Mouse (Mus musculus) gastrocnemius, postnatal 25 days (tissue): Measurements from ENCODE around the gene Nudt14. TPM values are rescaled to one million over a fixed set of nuclear protein-coding genes. Genes with fewer than 3 reads are reported as not detected.

ENCODE experiments used
- DNase-seq: peaks from one replicate; pipeline ENCODE4 v3.0.0; 2022
- total RNA-seq, 2 experiments: library from RNA; stranded (reverse); gene quantifications; 1 replicate in 1 of 2; 2 replicates in 1 of 2; pipeline ENCODE4 v1.2.3; 2021

Gene Nudt14
- total RNA-seq, 2 experiments from 2014 or later, result 8.7 to 9.1 TPM

DNA sequence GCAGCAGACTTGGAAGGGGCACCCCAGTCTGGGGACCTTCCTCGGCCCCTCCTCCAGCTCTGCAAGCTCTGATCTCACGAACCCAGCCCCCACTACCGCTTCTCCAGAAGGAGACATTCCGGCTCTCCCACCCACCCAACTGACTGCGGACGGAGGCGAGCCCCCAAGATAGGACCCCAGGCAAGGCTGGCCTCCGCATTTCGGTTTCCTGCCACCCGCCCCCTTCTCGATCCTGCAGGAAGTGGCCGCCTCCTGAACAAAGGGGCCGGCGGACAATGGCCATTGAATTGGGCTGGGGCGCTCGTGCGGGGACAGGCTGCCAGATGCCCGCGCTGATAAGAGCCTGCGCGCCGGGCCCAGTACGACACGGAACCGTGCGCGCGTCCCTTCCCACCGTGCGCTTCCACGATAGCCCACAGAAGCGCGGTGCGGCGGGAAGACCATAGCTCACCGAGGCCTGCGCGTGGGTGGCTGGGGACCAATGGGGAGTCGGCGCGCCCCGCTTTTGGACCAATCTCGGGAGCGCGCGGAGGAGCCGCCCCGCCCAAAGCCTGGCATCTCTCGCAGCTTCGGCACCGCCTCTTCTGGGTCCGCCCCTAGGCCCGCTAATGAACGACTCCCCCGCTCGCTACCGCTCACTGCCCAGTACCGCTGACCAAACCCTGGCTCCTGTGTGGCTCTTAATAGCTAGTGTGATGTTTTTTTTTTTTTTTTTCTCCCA lies 8.3 kb upstream of the Nudt14 start:
- DNase-seq, result peak; percentile 85

DNA sequence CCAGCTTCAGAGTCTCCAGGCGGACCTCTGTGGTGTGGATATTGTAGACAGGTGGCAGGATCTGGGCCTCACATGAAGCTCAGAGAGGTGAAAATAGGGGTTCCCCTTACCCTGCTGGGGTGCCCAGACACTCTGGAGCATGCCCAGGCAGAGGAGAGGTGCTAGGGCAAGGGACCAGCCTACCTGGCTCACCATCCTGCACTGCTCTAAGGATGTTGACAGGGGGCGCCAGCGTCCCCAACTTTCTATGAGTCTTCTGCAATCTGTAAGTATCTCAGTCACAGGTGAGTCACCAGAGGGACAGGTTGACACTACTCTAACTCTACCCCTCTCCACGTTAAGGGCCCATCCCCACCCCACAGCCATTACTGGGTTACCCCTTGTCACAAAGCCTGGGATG lies 5.4 kb upstream of the Nudt14 start:
- DNase-seq, result no peak

DNA sequence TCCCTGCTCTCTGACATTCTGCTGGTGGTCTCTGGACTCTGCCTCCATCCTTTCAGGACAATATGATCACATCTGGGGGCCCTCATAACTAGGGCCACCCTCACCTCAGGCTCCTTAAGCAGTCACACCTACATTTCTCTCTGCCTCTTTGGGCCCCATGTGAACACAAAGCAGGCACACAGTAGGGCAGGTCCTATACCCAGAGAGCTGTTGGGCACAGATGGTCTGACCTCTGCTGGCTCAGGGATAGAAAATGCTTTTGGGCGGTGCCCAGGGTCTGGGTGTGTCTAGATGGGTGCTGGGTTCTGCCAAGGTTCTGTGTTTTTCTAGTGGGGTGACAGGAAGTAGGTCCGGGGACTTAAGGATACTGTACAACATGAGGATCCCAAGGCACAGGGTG lies 1.7 kb upstream of the Nudt14 start:
- DNase-seq, result no peak

DNA sequence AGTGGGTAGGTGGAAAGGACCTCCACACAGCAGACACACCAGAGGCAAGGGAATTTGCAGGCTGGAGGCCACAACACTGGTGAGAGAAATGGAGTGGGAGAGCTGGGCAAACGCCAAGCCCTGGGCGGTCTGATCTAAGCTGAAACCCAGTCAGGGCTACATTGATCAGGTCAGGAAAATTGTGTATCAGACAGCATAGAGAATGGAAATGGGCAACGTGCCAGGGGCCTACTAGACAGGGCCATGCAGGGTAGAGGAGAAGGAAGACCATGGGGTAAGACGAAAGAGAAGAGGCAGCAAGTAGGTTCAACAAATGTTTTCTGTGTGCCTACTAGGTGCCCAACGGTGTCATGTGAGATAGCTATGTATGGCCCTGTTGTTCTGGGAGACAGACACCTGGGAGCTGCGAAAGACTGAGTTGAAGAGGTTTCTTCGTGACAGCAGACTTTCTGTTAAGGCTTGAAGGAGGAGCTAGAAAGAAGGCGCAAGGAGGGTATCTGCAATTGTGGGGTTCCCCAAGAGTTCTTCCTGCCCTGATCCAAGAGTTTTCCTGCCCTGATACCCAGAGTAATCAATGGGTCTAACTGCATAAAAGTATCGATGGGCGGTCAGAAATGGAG lies 658 bp downstream of the Nudt14 start:
- DNase-seq, result no peak

DNA sequence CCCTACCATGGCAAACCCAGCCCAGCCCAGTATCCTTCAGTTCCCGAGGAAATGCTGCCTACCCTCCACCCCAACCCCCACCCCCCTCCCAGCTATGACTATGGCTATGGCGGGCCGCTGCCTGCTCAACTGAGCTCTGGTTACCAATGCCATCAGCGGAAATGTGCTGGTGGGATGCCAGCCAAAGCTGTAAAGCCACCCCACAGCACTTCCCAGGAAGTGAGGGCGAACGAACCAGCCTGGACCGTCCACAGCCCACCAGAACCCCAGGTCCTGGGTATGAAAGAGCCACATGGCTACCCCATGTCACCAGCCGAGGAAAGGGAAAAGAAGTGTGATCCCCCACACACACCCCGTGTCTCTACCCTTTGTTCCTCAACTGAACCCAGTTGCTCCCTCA lies 1.2 kb downstream of the Nudt14 start:
- no peak for DNase-seq

DNA sequence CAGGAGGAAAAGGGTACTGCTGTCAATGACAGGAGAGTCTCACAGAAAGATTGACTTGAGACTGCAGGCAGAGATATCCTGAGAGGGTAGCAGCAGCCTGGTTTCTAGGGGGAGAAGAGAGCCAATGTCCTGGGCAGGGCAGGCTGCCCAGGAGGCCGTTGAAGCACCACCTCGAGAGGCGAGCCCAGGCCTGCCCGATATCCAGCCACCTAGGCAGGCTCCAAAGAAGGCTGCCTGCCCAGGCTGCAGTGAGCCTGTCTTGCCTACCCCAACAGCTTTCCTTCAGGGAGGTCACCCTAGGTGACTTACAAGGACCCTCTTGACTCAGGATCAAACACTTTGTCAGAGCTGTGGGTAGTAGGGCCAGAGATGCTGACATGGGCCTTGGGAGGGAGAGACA lies 1.7 kb downstream of the Nudt14 start:
- DNase-seq, result no peak

DNA sequence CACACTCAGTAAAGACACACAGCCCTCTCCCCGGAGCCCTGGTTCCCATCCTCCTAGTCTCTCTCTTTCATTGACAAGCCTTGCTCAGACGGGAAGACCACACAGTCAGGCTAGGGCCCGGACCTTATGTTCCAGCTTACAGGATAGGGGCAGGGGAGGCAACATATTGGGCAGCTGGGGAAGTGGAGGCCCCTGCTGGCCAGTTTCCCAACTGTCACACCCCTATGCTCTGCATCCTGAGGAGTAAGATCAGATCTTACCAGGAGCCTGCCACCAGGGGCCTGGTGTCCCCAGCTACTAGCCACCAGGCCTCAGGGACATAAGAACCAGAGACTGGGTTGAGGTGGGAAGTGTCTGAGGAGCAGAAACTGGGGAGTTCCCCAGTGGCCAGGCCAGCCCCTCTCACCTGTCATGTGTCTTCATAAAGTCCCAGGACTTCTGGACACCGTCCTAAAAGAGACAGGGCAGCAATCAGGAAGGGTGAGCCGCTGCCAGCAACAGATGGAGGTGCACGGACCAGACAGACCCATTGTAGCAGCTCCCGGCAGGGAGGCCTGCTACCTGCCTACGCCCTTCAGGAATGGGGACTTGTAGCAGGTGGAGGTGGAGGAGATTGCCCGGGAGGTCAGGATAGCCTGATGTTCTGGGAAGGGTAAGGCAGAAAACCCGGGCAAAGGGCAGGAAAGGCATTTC lies 2.9 kb downstream of the Nudt14 start:
- DNase-seq, result no peak

DNA sequence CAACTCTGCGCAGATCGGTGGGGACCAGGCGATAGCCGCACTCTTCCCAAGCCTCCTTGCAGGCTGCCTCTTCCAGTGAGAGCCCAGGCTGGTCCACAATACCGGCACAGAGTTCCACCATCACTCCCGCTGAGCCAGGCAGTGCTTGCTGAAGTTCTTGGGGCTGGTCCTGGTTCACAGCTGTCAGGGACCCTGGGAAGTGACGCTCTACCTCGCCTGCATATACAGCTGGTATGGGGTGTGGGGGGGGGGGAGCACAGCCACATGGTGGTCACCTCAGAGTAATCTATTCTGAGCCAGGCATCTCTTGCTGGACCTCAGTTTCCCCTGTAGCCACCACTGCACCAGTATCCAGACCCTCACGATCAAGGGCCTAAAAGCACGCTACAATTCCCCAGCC lies 3.6 kb downstream of the Nudt14 start:
- no peak for DNase-seq

DNA sequence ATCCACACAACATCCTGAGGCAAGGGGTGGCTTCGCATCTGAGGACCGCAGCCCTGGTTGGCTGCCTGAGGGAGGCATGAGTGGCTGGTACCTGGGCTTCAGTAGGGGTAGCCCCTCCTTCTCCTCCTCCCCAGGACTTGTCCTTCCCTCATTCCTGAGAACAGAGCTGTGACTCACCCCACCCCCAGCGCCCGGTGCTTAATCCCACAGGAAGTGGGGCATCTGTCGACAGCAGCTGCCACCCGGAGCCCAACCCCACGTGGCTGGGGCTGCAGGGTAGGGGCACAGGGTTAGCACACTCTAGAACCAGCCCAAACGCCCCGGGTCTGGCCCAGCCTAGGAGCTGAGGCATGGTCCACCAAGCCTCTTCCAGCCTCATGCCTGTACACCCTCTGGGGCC lies 4.0 kb downstream of the Nudt14 start:
- DNase-seq, result no peak

DNA sequence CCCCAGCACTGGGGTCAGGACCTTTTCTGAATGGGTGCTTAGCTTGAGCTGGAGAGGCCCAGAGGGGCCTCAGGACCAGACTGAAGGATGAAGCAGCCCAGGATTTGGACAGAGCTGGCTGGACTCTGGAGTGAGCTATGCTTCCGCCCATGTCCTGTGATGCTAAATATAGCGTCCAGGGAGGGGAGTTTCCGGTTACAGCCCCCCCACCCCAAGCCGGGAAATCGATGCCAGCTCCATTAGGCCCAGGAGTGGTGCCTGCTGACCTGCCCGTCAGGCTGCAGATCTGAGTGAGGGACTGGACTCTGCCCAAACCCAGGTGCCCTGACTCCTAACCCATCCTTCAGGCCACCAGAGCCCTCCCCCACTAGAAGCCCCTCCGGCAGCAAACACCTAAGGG lies 9.3 kb downstream of the Nudt14 start:
- peak; percentile 76 for DNase-seq

DNA sequence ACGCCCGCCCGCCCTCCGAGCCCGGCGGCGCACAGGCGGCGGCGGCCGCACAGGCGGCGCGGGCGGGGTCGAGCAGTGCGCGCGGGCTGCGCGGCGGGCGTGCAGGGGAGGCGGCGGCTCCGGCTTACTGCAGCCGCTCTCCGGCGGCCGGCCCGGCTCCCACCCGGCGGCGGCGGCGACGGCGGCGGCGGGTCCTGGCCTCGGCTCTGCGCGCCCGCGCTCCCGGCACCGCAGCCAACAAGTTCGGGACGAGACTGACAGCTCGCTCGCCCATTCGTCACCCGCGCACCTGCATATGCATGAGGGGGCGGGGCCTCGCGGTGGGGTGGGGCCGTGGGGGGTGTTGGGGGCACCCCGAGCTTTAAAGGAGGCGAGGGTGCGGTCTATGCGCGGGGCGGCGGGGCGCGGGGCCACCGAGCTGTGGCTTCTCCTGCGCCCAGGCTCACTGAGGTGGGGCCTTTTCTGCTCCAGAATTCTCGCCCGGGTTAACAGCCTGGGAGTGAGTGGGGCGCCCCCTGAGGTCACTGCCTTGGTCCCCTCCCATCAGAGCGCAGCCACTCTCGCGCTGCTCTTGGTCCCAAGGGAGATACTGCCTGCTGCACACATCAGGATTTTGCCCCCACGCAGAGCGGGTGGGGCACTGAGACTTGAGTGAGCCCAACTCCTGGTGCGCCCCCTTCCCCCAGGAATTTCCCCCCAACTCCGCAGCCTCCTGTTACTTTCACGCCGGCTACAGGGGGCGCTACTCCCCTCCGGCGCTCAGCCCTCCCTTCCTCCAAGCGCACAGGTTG lies 12.2 kb downstream of the Nudt14 start, which contains the start of gene Jag2:
TSS of gene Jag2 (minus strand) at position 215 of the 791 bp plus-strand sequence.
- DNase-seq, result peak; percentile 82

DNA sequence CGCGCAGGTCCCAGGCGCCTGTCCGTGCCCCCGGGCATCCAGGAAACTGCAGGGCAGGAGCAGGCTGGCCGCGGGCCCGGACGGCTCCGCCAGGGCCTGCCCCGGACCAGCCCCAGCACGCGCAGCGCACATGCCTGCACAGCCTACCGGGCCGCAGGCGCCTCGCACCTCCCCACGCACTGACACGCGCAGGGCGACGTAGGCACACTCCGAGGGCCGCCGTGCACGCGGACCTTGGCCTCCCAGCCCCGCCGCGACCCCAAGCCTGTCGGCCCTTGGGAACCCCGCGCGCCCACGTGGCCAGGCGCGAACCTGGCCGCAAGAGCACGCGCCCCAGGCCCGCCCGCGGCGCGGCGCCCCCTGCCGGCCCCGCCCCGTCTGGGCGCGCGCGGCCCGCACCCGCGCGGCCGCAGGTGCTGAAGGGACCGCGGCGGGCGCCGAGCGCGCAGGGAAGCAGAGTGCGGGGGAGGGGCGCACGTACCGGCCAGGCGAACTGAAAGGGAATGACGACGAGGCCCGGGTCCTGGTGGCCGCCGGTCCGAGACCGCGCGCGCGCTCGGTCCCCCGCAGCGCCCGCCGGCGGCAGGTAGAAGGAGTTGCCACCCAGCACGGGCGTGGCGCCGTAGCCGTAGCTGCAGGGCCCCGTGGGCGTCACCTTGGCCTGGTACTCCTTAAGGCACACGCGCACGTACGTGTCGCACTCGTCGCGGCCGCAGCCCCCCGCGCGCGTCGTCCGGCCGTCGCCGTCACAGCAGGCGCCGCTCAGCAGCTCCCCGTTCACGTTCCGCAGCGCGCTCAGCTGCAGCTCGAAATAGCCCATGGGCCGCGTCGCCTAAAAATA lies 13.3 kb downstream of the Nudt14 start:
- no peak for DNase-seq

DNA sequence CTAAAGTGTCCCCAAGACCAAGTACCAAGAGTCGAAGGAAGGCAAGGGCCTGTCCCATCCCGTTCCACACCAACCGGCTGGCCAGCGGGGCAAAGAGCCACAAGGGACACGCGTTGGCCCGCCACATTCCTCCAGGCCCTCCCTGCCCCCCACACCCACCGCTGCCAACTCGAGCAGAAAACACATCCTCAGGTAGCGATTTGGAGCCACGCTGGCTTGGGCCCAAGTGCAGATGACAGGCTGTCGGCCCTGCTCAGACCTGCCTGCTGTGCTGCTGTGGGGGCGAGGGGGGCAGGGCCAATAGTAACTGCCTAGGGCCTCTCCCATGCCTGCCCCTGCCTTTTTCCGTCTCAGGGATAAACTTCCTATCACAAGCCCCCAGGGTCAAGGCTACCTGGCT lies 14.7 kb downstream of the Nudt14 start:
- no peak for DNase-seq

DNA sequence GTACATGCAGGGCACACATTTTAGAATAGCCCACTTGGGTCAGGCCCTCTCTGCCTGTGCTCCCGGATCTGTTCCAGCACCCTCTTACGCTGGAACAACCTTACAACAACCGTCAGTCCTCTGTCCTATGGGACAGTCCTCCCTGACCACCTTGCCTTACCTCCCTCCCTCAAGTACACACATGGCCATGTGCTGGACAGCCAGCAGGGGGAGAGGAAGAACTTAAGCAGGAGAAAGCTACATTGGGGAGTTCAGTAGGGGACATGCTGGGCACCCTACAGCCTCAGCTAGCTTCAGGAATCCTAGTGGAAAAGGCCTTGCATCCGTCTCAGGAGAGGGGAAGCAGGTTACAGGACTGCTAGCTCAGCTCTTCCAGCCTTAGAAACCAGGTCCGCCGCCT lies 16.0 kb downstream of the Nudt14 start:
- no peak for DNase-seq

DNA sequence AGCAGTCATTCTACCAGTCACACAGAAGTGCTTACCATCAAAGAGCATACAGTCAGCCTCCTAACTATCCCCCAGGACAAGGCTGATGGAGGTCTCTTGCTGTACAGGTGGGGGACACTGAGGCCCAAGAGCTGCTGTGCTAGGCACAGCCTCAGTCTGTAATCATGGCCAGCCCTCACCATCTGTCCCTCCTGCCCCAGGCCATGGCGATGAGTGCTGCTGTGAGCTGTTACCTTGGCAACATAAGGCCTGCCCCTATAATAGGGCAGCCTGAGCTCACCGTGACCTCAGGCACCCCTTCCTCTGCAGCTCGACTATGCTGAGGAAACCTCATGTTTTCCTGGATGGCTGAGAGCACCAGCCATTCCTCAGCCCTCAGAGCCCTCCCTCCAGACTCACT lies 19.4 kb downstream of the Nudt14 start:
- DNase-seq, result no peak

DNA sequence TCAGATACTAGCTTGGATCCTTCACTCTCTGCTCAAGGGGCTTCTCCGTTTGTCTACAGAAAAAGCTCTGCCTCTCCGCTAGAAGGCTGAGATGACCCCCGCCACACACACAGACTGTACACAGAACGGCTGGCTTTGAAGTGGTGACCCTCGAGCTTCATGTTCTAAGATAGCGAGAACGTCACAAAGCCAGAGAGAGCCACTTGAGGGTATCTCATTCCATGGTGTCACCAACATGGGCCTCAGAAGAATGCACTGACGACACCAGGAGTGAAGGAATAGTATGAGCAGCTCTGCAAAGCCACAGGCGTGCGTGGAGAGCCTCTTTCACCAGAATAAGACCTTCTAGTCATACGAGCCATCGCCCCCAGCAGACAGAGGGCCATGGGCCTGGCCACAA lies 20.4 kb downstream of the Nudt14 start:
- no peak for DNase-seq

DNA sequence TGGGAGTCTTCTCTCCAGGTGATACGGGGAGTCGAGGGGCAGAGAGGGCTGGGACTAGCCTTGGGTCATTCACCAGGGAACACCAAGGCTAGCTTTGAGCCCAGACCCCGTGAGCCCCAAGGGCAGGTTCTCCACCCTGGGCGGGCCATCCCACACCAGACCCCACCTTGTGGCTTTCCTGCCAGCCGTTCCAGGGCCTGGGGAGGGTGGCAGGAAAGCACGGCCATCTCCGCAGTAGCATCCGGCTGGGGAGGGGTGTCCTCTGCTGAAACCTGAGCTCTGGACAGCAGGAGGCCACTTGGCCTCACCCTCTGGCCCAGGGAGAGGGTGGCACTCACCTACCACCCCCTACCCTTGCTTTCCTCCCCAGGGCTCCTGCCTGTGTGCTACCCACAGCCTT lies 24.0 kb downstream of the Nudt14 start:
- DNase-seq, result peak; percentile 45

DNA sequence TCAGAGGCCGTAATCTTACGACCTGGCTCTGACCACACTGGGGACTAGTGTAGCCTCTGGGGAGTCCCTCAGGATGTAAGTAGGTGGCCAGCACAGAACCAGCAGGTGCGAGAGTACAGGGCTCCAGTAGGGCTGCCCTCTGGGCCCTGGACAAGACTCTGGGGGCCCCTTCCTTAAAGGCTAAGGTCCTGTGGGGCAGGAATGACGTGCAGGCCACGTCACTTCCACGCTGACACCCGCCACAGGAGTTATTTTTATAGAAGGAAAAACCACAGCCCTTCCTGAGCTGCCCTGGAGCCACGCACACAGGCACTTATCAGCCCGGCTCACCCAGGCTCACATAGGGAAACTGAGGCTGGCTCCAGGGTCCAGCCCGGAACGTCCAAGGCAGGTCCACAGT lies 24.4 kb downstream of the Nudt14 start:
- DNase-seq, result no peak

DNA sequence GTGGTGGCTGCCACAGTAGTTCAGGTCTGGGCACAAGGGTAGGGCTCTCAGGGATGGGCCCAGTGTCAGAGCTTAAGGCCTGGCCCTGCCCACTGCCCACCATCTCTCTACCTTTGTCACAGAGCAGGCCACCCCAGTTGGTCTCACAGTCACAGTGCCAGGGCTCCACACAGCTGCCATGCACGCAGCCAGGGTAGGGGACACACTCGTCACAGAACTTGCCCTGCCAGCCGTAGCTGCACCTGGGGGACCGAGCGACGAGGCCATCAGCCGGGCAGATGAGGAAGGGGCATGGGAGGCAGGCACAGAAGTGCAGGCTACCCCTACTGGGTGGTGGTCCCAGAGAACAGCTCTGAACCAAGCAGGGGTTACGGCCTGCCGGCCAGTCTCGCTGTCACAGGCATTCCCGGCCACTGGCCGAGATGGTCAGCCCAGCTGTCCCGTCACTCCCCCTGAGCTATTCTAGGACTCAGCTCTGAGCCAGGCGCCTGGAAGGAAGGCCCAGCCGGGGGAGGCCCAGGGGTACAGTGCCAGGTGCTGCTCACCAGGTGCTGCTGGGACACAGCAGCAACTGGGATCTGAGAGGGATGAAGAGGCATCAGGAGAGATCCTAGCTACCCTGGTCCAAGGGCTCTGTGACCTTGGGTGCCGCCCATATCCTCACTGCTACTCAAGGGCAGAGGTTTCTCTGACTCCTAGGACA lies 25.1 kb downstream of the Nudt14 start:
- DNase-seq, result peak; percentile 86

DNA sequence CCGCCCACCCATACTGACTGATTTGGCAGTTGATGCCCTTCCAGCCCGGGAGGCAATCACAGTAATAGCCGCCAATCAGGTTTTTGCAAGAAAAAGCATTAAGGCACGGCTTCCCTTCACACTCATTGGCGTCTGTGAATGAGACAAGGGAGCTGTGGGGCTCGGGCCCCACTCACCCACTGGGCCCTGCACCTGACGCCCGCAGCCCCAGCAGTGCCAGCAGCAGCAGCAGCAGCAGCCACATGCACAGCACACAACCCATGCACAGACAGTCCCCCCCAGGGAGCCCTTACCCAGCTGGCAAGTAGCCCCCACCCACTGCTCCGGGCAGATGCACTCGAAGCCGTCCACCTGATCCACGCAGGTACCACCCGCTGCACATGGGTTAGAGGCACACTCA lies 26.3 kb downstream of the Nudt14 start:
- DNase-seq, result no peak

DNA sequence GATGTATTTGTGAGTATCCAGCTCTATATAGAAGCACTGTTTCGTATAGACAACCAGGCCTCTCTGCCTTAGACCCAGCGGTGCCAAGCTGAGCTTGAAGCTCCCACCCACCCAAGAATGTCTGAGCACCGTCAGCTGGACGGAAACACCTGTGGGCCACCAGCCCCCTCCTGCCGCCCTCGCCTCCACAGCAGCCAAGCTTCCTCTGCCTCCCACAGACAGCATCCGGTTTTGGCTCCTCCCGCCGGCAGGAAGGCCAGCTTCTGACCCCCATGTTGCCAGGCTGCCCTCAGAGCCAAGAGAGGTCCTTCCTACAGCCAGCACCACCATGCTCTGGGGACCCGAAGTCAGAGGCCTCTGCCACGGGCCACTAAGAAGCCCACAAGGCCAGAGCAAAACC lies 27.4 kb downstream of the Nudt14 start:
- DNase-seq, result peak; percentile 52
